Mouse (Mus musculus) lung, embryonic 16.5 days (tissue): ENCODE measurements around the gene Cfap43. TPM values are rescaled to one million over a fixed set of nuclear protein-coding genes. Genes with fewer than 3 reads are reported as not detected.

ENCODE experiments used
- ATAC-seq: fragments of 200-750 bp; cut with Nextera tagmentation; 2 replicates; pipeline ENCODE4 v1.8.0; 2017; ENCODE audit warnings: low read depth, mild to moderate bottlenecking, moderate library complexity
- H3K27ac ChIP-seq: fragments of 300-500 bp; sonication (generic); 2 replicates; pipeline ENCODE4 v1.5.1; 2014; ENCODE audit warnings: mild to moderate bottlenecking, control low read depth, low read length
- H3K27me3 ChIP-seq: fragments of 300-500 bp; sonication (generic); 2 replicates; pipeline ENCODE4 v1.6.1; 2014; ENCODE audit warnings: low read depth, low read length, mixed read lengths; ENCODE audit not compliant: control insufficient read depth, insufficient read depth
- H3K36me3 ChIP-seq: fragments of 300-500 bp; sonication (generic); 2 replicates; pipeline ENCODE4 v1.6.1; 2014; ENCODE audit warnings: low read length; ENCODE audit not compliant: control insufficient read depth, insufficient read depth
- H3K4me1 ChIP-seq: fragments of 300-500 bp; sonication (generic); replicated peaks from 2 replicates; pipeline ENCODE4 v1.6.1; 2014; ENCODE audit warnings: low read length, mixed read lengths; ENCODE audit not compliant: control insufficient read depth, insufficient read depth
- H3K4me2 ChIP-seq: fragments of 300-500 bp; sonication (generic); 2 replicates; pipeline ENCODE4 v1.6.1; 2014; ENCODE audit warnings: low read depth, low read length, control low read depth
- H3K4me3 ChIP-seq: fragments of 300-500 bp; sonication (generic); 2 replicates; pipeline ENCODE4 v1.5.1; 2014; ENCODE audit warnings: mild to moderate bottlenecking, low read length, control low read depth
- H3K9ac ChIP-seq: fragments of 300-500 bp; sonication (generic); 2 replicates; pipeline ENCODE4 v1.6.1; 2014; ENCODE audit warnings: low read length, control low read depth
- H3K9me3 ChIP-seq: fragments of 300-500 bp; sonication (generic); 2 replicates; pipeline ENCODE4 v1.6.1; 2016; ENCODE audit warnings: low read length; ENCODE audit not compliant: control insufficient read depth
- WGBS: fragments of 180-500 bp; shearing (Covaris S2); extraction: QIAGEN DNeasy Blood & Tissue Kit; methylation state at CpG from one replicate; pipeline ENCODE4 v1.1.7; 2014; 5-methylcytosine and 5-hydroxymethylcytosine counted together
- polyA plus RNA-seq: library from polyadenylated mRNA; unstranded; fragments of >200 nt; fragmentation: Nextera tagmentation; extraction: Ambion mirVana; gene quantifications from 2 replicates; pipeline ENCODE4 v1.2.1, GENCODE M21; 2015

Cfap43 gene
- polyA plus RNA-seq, 1 experiment from 2014 or later: 1.7 TPM

DNA sequence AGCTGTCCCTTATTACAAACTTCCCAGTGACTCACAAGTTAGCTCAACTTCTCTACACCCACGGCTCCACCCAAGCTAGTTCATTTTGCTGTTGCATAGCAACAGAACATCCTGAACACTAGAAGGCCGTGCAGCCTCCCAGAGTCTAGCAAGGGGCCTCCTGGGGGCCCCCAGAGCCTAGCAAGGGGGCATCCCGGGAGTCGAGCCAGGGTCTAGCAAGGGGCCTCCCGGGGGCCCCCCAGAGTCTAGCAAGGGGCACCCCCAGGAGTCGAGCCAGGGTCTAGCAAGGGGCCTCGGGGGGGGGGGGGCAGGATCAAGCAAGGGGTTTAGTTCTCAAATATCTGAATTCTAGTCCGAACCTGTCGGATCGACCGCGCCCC is 188.4 kb downstream of the Cfap43 start:
- WGBS: 0% methylated on average over 12 of the region's 12 CpGs
- Histone ChIP-seq H3K4me3 (peak overlapping the region; percentile 87), H3K9ac (peak overlapping the region; percentile 66)

DNA sequence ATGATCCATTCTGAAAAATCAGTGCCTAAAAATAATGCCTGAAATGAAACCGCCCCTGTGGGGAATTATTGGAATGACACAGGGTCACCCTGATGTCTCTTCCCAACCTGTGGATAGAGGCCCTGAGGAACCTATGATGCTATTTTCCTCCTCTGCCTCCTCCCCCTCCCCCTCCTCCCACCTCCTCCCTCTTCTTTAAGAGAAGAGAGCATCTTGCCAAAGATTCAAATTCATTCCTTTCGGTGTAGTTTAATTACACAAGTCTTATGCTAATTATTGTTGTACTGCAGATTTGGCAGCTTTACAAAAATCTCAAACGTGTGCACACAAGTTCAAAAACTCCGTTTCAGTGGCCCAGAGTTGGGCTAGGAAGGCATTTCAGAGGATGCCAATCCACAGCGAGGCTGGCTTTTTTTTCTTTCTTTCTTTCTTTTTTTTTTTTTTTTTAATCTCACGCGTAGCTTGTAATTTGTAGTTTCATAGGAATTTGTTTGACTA is 193.4 kb downstream of the Cfap43 start:
- no peak for ATAC-seq
- H3K4me3 ChIP-seq: no peak overlapping the region
- H3K27me3 ChIP-seq: no peaks in the 10 kb centered on the region
- no peaks in the 10 kb centered on the region for H3K36me3 ChIP-seq
- no peak overlapping the region for H3K27ac ChIP-seq
- no peaks in the 10 kb centered on the region for H3K9me3 ChIP-seq
- H3K9ac ChIP-seq: no peak overlapping the region
- H3K4me2 ChIP-seq: no peak overlapping the region
- peaks cover 6% of the 10 kb centered on the region for H3K4me1 ChIP-seq
- 44% methylated on average over 7 of the region's 7 CpGs for WGBS

More for the DNA sequence above, 188.4 kb downstream of the Cfap43 start:
- no peaks in the 10 kb centered on the region for H3K9me3 ChIP-seq
- peaks cover 13% of the 10 kb centered on the region for H3K4me1 ChIP-seq
- peaks cover 24% of the 10 kb centered on the region for H3K36me3 ChIP-seq
- H3K4me2 ChIP-seq: peak overlapping the region; percentile 74
- peak; percentile 75 for ATAC-seq
- peak overlapping the region; percentile 96 for H3K27ac ChIP-seq
- H3K27me3 ChIP-seq: no peaks in the 10 kb centered on the region

DNA sequence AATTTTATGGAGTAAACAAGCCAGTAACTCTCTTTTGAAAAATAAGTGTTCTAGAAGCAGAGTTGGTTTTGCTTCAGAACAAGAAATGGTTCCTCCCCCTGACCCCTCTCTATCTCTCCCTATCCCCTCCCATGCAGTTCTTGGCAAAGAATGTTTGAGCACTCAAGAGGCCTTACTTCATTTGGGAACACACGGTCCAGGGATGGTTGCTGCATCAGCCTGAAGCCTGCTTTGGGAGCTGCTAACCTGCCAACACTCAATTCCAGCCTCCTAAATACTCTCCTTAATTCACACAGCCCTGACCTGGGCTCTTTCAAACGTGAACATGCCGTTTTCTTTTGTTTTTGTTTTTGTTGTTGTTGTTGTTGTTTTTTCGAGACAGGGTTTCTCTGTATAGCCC is 194.2 kb downstream of the Cfap43 start:
- 0 out of 2 replicates have a peak, but pooled peaks have one; percentile 41 for ATAC-seq
- Histone ChIP-seq H3K4me3 (no peak overlapping the region), H3K36me3 (no peaks in the 10 kb centered on the region), H3K27ac (no peak overlapping the region), H3K9me3 (no peaks in the 10 kb centered on the region), H3K9ac (no peak overlapping the region), H3K27me3 (no peaks in the 10 kb centered on the region), H3K4me2 (no peak overlapping the region), H3K4me1 (no peaks in the 10 kb centered on the region; the same call in 1 of the 2 replicates)
- 64% methylated on average over 4 of the region's 4 CpGs for WGBS

DNA sequence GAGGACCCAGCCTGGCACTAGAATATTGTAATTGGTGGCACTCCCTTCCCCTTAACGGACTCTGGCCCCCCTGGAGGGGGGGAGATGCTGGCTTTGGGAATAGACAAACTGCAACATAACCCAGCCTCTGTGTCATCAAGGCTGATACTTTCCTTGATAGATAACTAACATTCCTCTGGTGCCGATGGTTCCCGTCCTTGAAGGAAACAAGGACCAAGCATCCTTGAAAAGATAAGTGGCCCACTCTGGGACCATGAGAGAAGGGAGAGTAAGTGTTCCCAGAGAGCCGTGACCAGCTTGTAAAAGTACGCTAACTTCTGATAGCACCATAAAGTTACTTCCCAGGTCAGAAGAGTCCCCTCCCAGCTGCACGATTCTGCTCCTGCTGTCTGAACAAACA is 196.6 kb downstream of the Cfap43 start:
- H3K4me2 ChIP-seq: no peak overlapping the region
- H3K4me3 ChIP-seq: no peak overlapping the region
- 9% methylated on average over 6 of the region's 6 CpGs for WGBS
- H3K9ac ChIP-seq: no peak overlapping the region
- H3K36me3 ChIP-seq: no peaks in the 10 kb centered on the region
- no peaks in the 10 kb centered on the region; the same call in 1 of the 2 replicates for H3K4me1 ChIP-seq
- H3K27me3 ChIP-seq: no peaks in the 10 kb centered on the region
- H3K27ac ChIP-seq: no peak overlapping the region
- H3K9me3 ChIP-seq: no peaks in the 10 kb centered on the region
- ATAC-seq: no peak

DNA sequence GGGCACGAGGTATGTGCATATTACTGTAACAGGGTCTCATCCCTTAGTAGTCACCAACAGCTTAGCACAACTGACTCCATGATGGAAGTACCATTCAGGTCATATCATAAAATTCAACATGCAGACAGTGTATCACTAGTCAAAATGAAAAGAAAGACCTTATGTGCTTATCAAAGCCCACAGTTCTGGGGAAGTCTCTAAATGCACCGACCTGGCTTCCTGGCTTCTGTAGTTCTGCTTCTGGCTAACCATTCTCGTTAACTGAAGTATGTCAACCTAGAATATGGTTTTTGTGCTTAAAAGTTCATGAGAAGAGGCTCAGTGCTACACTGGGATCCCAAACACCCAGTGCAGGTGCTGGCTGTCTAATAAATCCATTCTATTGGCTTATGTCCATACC is 199.9 kb downstream of the Cfap43 start:
- peaks cover 3% of the 10 kb centered on the region; the same call in 1 of the 2 replicates for H3K9me3 ChIP-seq
- no peaks in the 10 kb centered on the region for H3K27me3 ChIP-seq
- no peaks in the 10 kb centered on the region for H3K36me3 ChIP-seq
- no peak overlapping the region for H3K4me3 ChIP-seq
- no peak overlapping the region for H3K27ac ChIP-seq
- H3K9ac ChIP-seq: no peak overlapping the region
- H3K4me2 ChIP-seq: no peak overlapping the region
- WGBS: 83% methylated on average over 3 of the region's 3 CpGs
- no peaks in the 10 kb centered on the region; the same call in 1 of the 2 replicates for H3K4me1 ChIP-seq
- ATAC-seq: no peak

DNA sequence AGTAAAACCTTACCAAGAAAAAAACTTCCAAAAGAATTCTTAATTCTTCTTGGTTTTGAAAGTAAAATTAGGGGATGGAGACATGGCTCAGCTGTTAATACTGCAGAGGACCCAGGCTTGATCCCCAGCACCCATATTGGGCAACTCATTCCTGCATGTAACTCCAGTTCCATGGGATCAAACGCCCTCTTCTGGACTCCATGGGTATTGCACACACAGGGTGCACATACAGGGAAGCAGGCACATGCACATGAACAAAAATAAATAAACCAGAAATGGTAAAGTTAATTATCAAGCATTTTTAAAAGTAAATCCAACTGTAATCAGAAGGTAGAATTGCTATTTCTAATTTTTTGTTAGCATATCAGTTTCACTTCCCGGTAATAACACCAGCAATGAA is 202.9 kb downstream of the Cfap43 start:
- H3K4me3 ChIP-seq: no peak overlapping the region
- no peak for ATAC-seq
- WGBS: 66% methylated on average over 2 of the region's 2 CpGs

DNA sequence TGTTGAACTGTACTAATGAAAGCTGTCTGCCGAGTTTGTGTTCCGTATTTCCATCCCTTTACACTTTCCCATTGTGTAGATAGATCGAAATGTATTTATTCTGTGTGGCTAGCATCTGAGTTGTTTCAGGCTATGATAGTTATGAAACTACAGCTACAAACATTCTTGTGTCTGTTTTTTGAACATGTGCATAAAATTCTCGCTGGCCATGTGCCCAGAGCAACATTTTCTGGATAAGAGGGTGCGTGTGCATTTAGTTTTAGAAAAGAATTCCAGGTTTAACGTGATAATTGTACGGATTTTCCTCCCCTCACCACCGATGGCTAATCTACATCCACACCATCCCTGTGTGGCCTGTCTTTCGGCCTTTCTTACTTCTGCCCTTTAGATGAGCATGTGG is 205.6 kb downstream of the Cfap43 start:
- H3K4me1 ChIP-seq: no peaks in the 10 kb centered on the region
- H3K9ac ChIP-seq: no peak overlapping the region
- 55% methylated on average over 9 of the region's 9 CpGs for WGBS
- no peaks in the 10 kb centered on the region for H3K27me3 ChIP-seq
- H3K4me3 ChIP-seq: no peak overlapping the region
- no peak overlapping the region for H3K27ac ChIP-seq
- ATAC-seq: no peak
- H3K36me3 ChIP-seq: no peaks in the 10 kb centered on the region
- no peak overlapping the region for H3K4me2 ChIP-seq
- peaks cover 3% of the 10 kb centered on the region; the same call in 1 of the 2 replicates for H3K9me3 ChIP-seq

More for the DNA sequence above, 202.9 kb downstream of the Cfap43 start:
- H3K27me3 ChIP-seq: no peaks in the 10 kb centered on the region
- H3K4me2 ChIP-seq: no peak overlapping the region
- H3K9me3 ChIP-seq: peaks cover 3% of the 10 kb centered on the region; the same call in 1 of the 2 replicates
- no peak overlapping the region for H3K27ac ChIP-seq
- H3K4me1 ChIP-seq: no peaks in the 10 kb centered on the region
- H3K9ac ChIP-seq: no peak overlapping the region
- no peaks in the 10 kb centered on the region for H3K36me3 ChIP-seq

DNA sequence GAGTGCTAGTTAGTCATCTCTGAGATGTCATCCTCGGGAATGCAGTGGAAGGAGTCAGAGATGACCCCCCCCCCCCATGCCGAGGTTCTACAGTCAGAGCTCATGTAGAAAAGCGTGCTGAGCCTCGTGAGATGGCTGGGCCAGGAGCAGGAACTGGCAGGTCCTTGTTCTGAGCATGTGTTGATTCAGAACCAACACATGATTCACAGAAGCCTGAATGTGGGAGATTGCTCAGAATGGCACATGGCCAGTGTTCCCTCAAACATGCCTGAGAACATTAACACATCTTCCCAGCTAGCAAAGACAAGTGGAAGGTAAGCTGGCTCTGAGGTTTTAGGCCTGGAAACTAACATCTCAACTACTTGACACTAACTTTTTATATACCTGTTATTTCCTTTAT is 208.7 kb downstream of the Cfap43 start:
- no peak overlapping the region for H3K4me2 ChIP-seq
- no peaks in the 10 kb centered on the region for H3K36me3 ChIP-seq
- H3K4me3 ChIP-seq: no peak overlapping the region
- WGBS: 77% methylated on average over 4 of the region's 4 CpGs
- no peak for ATAC-seq
- H3K9me3 ChIP-seq: no peaks in the 10 kb centered on the region
- no peak overlapping the region for H3K9ac ChIP-seq
- no peaks in the 10 kb centered on the region for H3K4me1 ChIP-seq
- no peak overlapping the region for H3K27ac ChIP-seq
- H3K27me3 ChIP-seq: no peaks in the 10 kb centered on the region

DNA sequence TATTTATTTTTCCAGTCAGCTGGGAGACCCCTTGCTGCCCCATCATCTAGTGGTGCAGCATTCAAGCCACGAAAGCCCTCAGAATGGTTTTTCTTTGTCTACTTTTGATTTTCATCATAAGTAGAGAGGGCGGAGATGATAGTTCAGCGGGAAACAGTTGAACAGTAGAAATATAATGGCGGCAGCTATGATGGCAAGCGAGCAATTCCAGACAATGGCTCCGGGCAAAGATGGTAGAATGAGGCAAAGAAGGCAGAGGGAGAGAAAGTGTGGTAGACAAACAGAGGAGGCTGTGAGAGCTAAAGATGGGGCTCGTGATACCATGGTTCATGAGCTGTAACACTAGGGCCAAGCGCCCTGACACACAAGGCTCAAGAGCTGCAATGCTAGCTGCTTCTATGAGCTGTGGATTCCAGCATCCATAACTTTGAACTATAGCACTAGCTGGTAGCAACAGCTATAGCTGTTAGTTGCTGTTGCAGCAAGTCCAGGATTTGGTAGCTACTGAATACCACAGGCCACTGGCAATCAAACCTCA is 213.2 kb downstream of the Cfap43 start:
- Histone ChIP-seq H3K4me2 (no peak overlapping the region), H3K4me3 (no peak overlapping the region), H3K27me3 (no peaks in the 10 kb centered on the region), H3K9ac (no peak overlapping the region), H3K4me1 (no peaks in the 10 kb centered on the region), H3K9me3 (no peaks in the 10 kb centered on the region), H3K27ac (no peak overlapping the region), H3K36me3 (no peaks in the 10 kb centered on the region)
- 91% methylated on average over 8 of the region's 8 CpGs for WGBS
- ATAC-seq: no peak
